Mouse (Mus musculus) testis, postnatal 10 days (tissue): ENCODE measurements at regions not wholly inside any gene's neighbourhood (a gene's known extent, or its start where the extent isn't known, plus 50 kb on each side); places are given as distances from the start of the nearest gene placed in this dataset.
A peak's percentile ranks its signal among the peaks of the same experiment; 100 is the strongest.

ENCODE experiments used
- DNase-seq: peaks from one replicate; pipeline ENCODE4 v3.0.0; 2021; ENCODE audit warnings: low spot score

DNA sequence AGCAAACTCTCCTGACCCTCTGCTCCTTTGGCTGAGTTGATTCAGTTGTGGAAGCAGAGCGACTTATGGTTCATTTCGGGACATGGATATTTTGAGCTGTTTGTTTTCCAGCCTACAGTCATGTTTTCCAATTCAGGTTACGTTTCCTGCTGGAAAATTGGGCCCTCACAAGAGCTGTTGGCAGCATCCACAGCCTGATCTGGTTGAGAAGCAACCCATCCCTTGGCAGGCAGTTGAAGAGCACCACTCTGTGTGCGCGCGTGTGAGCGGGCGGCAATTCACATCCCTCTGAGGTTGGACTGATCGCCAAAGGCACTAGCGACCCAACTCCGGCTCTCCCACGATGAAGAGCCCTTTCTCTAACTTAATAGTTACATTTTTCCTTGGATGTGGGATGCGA lies 457.1 kb downstream of the Tmem38b start:
- DNase-seq, result no peak

GRCm38 (mm10) chr4:54313804-54314203 lies 488.0 kb downstream of the Tmem38b start:
- DNase-seq, result no peak

- no peak for DNase-seq
These were observed 499.0 kb downstream of the Tmem38b start for GRCm38 (mm10) chr4:54324851-54325250.

GRCm38 (mm10) chr4:54328273-54328672 lies 502.4 kb downstream of the Tmem38b start:
- DNase-seq, result no peak

DNA sequence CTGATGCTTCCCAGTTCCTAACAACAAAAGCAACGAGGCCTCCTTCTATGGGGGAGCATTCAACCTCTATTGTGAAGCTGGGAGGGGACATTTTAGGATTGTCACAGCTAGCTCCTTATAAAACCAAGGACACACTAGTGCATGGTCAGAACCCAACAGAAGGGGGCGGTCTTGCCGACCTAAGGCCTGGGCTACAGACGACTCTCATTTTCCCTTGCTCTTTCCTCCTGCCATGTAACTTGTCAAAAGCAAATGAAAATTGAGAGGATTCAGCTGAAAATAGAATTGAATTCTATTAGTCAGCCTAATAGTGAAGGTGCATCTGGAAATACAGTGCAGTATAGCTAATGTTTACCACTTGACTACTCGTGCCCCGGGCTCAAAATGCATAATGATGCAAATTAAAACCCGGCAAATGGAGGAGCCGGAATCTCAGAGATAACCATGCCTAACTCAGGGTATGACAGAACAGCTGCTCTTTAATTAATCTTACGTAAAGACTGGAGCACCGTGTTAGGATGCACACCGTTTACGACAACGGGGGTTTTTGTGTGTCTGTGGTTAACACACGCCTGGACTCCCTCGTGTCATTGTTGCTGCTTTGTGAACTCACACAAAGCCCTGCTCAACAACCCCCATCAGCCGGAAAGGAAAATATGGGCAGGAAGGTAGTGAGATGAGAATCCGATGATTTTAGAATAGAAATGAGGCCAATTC lies 503.0 kb downstream of the Tmem38b start:
- peak; percentile 41 for DNase-seq

DNA sequence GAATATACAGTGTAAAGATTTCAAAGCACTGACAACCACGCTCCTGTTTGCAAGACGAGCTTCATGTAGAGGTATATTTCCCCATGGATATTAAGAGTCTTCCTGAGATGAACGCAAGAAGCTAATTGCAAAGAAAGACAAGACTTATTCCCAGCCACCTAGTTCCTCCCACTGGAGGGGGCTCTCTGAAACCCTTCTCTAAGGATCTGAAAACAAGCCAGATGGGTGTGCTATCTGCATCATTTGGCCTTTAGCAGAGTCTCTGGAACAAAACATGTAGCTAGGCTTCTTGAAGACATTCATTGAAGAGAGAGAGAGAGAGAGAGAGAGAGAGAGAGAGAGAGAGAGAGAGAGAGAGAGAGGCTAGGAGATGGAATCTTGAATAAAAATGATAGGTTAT lies 504.8 kb downstream of the Tmem38b start:
- no peak for DNase-seq

DNA sequence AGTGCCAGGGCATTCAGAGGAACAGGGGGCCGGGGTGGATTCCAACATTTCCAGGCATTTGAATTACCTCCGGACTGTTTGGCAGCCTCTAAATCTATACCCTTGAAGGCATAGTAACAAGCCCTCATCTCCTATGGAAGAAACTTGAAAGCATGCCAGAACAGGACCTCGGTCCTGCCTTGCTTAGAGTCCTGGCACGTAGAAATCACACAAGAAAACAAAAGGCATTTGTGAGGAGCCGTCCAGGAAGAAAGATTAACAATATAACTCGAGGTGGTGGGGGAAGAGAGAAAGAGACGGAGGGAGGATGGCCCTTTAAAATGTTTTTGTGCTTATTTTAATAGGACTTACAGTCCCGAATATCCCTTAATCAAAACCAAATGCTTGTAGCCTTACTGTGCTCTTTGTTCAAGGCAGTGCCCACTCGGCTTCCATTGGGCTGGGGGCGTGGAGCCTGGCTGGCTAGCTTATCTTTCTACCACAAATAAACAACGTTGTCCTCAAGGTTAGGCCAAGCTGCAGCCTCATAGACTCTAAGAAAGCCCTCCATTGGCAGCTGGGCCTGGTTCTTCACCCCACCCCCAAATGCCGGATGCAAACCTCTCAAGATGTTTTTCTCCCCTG lies 505.9 kb downstream of the Tmem38b start:
- DNase-seq, result peak; percentile 60

DNA sequence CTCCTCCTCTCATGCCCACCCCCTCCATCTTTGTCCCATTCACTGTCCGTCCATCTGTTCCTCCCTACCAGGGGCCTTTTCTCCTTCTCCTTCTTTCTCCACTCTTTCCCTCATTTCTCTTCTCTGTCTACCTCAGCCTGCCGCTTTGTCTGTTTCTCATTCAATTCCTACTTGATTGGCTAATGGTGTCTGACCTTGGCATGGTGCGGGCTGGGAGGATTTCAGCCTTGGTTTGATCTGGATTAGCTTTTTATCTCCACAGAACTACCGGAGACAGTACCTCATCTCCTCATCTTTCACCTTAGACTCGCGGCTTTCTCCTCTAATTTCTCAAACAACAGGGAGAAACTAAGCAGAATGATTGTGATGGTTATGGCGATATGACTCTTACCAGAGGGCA lies 506.4 kb downstream of the Tmem38b start:
- no peak for DNase-seq

GRCm38 (mm10) chr4:54338556-54338955 lies 512.7 kb downstream of the Tmem38b start:
- DNase-seq, result peak; percentile 81

GRCm38 (mm10) chr4:54340106-54340505 lies 514.3 kb downstream of the Tmem38b start:
- no peak for DNase-seq

DNA sequence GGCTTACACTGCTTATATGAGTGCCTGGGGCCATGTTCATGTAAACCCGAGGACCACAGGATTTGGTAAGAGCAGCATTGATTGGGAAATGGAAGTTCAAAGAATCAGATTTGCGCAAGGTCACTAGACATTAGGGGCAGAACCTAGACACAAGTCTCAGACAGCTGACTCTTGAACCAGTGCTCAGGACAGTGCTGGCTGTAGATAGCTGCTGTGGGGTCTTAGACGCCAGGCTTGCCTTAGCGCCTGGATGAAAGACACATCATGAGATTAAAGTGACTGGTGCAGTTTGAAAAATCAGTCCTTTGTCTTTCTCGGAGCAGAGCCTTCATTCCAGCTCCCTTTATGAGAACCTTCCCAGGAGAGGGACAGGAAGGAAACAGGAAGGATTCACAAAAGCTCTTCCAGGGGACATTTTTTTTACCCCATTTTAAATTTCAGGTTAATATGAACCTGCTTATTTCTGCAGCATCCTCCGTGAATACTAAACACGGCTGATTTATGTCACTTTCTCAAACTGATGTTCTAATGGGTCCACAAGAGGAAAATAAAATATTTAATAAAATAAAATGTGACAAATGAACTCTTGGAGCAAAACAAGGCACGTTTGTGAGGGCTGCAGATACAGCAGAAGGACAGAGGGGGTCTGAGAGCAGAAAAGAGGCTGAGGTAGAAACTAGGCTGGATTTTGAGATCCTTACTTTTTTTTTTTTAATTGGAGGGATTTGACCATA lies 528.0 kb downstream of the Tmem38b start:
- no peak for DNase-seq

- no peak for DNase-seq
These were observed 528.5 kb downstream of the Tmem38b start for GRCm38 (mm10) chr4:54354391-54354726.

DNA sequence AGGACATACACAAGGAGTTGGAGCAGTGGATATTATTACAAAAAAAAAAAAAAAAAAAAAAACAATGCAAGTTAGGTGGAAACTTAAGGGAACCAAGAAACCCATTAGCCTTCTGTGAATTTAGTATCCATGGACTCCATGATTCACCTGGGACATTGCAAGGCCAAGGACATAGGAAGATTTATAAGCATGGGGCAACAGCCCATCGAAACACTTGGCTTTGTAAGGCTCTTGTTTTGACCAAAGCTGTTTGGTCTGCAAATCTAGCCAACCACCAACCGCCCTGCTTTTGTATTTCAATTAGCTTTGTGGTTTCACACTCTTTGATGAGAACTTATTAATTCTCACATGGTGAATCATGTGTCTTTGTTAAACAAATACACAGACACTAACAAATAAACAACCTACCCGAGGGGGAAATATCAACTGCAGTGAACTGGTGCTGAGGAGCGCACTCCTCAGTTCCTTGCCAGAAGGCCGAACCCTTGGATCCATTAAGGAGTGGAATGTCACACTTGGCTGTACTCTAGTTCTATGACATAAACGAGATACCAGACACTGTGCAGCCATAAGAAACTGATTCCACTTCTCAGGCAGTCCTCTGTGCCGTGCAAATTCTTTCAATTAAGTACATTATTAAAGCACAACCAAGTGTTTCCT lies 529.7 kb downstream of the Tmem38b start:
- DNase-seq, result no peak

GRCm38 (mm10) chr4:54356041-54356427 lies 530.2 kb downstream of the Tmem38b start:
- no peak for DNase-seq

DNA sequence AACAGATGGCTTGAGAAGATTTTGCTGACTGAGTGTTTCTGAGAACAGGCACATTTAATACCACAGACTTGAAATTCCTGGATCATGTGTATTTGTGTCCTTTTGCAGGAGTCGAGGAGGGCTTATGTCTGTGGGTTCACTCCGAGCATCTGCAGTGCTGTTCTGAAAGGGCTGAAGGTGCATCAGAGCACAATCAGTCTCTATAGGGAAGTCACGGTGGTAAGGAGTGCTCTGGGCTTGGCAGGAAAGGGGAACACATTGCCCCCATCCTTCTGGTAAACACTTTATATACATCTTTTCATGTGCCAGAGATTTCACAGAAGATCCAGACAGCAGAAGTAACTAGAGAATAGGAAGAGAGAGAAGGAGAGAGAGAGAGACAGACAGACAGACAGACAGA lies 545.1 kb downstream of the Tmem38b start:
- DNase-seq, result no peak

GRCm38 (mm10) chr4:54371418-54371957 lies 545.6 kb downstream of the Tmem38b start:
- no peak for DNase-seq

- DNase-seq, result no peak
These were observed 547.8 kb downstream of the Tmem38b start for GRCm38 (mm10) chr4:54373606-54374005.

DNA sequence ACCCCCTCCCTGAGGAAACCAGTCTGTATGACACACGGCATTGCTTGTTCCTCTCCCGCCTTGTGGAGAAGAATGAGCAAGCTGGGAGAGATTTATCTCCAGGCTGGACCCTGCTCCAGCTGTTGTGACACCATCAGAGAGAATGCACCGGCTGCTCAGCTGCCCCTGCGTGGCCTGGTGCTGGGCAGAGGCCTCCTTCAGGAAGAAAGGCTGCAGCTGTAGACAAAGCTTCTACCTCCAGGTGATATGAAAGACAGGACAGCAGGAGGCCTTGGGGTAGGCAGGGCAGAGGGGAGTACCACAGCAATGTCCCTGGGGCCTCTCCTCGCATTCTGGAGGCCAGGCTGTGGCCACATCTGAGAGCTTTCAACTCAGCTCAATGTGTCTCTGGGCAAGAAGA lies 548.6 kb downstream of the Tmem38b start:
- DNase-seq, result no peak

GRCm38 (mm10) chr4:54387460-54387859 lies 557.4 kb upstream of the Zfp462 start:
- DNase-seq, result no peak

GRCm38 (mm10) chr4:54391536-54392208 lies 553.2 kb upstream of the Zfp462 start:
- DNase-seq, result no peak

- DNase-seq, result no peak
These were observed 538.7 kb upstream of the Zfp462 start for GRCm38 (mm10) chr4:54406151-54406550.

GRCm38 (mm10) chr4:54407930-54408329 lies 536.9 kb upstream of the Zfp462 start:
- DNase-seq, result no peak
